Mouse (Mus musculus) erythroblast, embryonic 14.5 days (primary cell): Measurements from ENCODE around the gene Serpina7.

Experiments used
- GATA1 ChIP-seq: IDR thresholded peaks from 2 replicates; pipeline ENCODE4 v1.6.1; 2012; ENCODE audit warnings: low read length, inconsistent platforms, mixed read lengths
- TAL1 ChIP-seq: IDR thresholded peaks from 3 replicates; pipeline ENCODE4 v1.6.1; 2012; ENCODE audit warnings: low read length, inconsistent platforms, mixed read lengths

GRCm38 (mm10) chrX:139037666-139038065, 47.4 kb downstream of the Serpina7 start:
- TF ChIP-seq GATA1 (no peak), TAL1 (no peak)
